Mouse (Mus musculus) stomach, embryonic 15.5 days (tissue): ENCODE measurements around the gene Ppm1m. TPM values are rescaled to one million over a fixed set of nuclear protein-coding genes. Genes with fewer than 3 reads are reported as not detected.

ENCODE experiments used
- ATAC-seq: fragments of 200-750 bp; cut with Nextera tagmentation; 2 replicates; pipeline ENCODE4 v1.8.0; 2017; ENCODE audit warnings: low read depth, moderate number of reproducible peaks, moderate TSS enrichment; ENCODE audit not compliant: insufficient read depth, low FRiP score
- H3K27ac ChIP-seq: fragments of 300-500 bp; sonication (generic); 2 replicates; pipeline ENCODE4 v1.5.1; 2015; ENCODE audit warnings: mild to moderate bottlenecking, inconsistent platforms
- H3K27me3 ChIP-seq: fragments of 300-500 bp; sonication (generic); replicated peaks from 2 replicates; pipeline ENCODE4 v1.6.1; 2015; ENCODE audit warnings: inconsistent platforms
- H3K36me3 ChIP-seq: fragments of 300-500 bp; sonication (generic); 2 replicates; pipeline ENCODE4 v1.6.1; 2015; ENCODE audit warnings: inconsistent platforms
- H3K4me1 ChIP-seq: fragments of 300-500 bp; sonication (generic); 2 replicates; pipeline ENCODE4 v1.6.1; 2015; ENCODE audit warnings: inconsistent platforms
- H3K4me2 ChIP-seq: fragments of 300-500 bp; sonication (generic); 2 replicates; pipeline ENCODE4 v1.6.1; 2015; ENCODE audit warnings: mild to moderate bottlenecking, inconsistent platforms
- H3K4me3 ChIP-seq: fragments of 300-500 bp; sonication (generic); replicated peaks from 2 replicates; pipeline ENCODE4 v1.5.1; 2015; ENCODE audit warnings: inconsistent platforms
- H3K9ac ChIP-seq: fragments of 300-500 bp; sonication (generic); 2 replicates; pipeline ENCODE4 v1.6.1; 2015; ENCODE audit warnings: inconsistent platforms
- H3K9me3 ChIP-seq: fragments of 300-500 bp; sonication (generic); 2 replicates; pipeline ENCODE4 v1.6.1; 2016; ENCODE audit warnings: inconsistent platforms
- WGBS: fragments of 180-500 bp; shearing (Covaris S2); methylation state at CpG from one replicate; pipeline ENCODE4 v1.1.7; 2015; 5-methylcytosine and 5-hydroxymethylcytosine counted together
- polyA plus RNA-seq: library from polyadenylated mRNA; unstranded; fragments of >200 nt; fragmentation: Nextera tagmentation; extraction: Ambion mirVana; gene quantifications from 2 replicates; pipeline ENCODE4 v1.2.1, GENCODE M21; 2015

Ppm1m gene
- polyA plus RNA-seq, 1 experiment from 2014 or later = 42.0 TPM

DNA sequence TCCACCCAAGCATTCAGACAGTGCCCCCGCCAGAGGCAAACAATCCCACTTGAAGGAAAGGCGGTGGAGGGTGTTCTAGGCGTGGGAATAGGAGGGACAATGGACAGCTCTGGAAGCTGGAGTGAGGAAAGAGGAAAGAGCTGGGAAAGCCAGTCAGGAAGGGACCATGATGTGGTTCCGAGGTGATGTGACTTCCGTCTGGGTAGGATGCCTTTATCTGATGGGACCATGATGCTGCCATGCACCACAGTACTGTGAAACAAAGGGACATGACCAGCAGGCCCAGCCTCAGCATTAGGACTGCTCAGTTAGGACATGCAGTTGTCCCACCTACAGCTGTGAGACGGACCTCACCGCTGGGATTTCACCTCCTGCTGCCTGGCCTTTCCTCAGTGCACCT lies 31.7 kb upstream of the Ppm1m start:
- Histone ChIP-seq H3K27ac (no peak overlapping the region), H3K4me1 (peaks cover 7% of the 10 kb centered on the region), H3K4me2 (no peak overlapping the region), H3K9me3 (no peaks in the 10 kb centered on the region), H3K4me3 (no peak overlapping the region), H3K36me3 (peaks cover 30% of the 10 kb centered on the region), H3K9ac (no peak overlapping the region), H3K27me3 (no peaks in the 10 kb centered on the region)
- 78% methylated on average over 7 of the region's 7 CpGs for WGBS
- ATAC-seq = no peak

DNA sequence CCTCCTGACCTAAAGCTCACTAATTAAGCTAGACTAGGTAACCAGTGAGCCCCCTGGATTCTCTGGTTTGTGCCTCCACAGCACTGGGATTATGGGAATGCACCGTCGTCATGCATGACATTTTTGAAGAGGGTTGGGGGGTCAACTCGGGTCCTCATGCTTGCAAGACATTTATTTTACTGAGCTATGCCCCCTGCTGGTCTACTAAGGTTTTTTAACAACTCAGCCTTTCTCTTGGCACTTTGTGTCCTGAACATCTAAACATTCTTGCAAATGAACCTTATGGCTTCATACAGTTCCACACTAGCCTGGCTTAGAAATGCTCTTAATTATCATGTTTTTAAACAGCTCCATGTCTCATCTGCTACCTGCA lies 31.2 kb upstream of the Ppm1m start:
- Histone ChIP-seq H3K9me3 (no peaks in the 10 kb centered on the region), H3K9ac (no peak overlapping the region), H3K4me1 (peaks cover 12% of the 10 kb centered on the region), H3K4me3 (no peak overlapping the region), H3K27ac (peak overlapping the region; percentile 31; the same call in 1 of the 2 replicates), H3K4me2 (no peak overlapping the region), H3K27me3 (peaks cover 2% of the 10 kb centered on the region), H3K36me3 (peaks cover 28% of the 10 kb centered on the region)
- WGBS = 52% methylated on average over 3 of the region's 3 CpGs
- no peak for ATAC-seq

DNA sequence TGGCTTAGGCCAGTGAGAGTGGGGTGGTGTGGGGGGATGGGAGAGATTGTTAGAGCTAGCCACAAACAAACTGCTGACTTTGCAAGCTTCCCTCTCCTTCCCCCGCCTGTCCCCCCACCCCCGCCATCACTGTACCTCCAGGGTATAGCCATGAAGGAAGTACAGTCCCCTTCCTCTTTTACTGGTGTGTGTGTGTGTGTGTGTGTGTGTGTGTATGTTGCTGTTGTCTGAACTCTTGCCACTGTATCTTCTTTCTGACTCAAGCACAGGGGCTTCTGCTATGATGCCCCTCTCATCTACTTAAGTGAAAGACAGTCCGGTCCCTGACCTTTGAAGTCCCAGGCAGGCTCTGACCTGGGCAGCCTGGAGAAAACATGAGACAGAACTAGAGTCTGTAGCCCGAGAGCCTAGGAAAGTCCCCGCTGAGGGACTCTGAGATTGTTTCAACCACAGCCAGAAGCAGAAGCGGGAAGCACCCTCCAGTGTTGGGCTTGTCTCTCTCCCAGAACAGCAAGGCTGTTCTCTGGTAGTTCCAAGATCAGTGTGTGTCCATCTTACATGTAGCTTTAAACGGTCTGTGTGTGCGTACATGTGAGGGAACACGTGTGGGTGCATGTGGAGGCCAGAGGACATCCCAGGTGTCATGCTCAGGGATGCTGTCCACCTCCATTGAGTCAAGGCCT lies 30.6 kb upstream of the Ppm1m start:
- H3K27me3 ChIP-seq = peaks cover 6% of the 10 kb centered on the region
- 67% methylated on average over 9 of the region's 9 CpGs for WGBS

DNA sequence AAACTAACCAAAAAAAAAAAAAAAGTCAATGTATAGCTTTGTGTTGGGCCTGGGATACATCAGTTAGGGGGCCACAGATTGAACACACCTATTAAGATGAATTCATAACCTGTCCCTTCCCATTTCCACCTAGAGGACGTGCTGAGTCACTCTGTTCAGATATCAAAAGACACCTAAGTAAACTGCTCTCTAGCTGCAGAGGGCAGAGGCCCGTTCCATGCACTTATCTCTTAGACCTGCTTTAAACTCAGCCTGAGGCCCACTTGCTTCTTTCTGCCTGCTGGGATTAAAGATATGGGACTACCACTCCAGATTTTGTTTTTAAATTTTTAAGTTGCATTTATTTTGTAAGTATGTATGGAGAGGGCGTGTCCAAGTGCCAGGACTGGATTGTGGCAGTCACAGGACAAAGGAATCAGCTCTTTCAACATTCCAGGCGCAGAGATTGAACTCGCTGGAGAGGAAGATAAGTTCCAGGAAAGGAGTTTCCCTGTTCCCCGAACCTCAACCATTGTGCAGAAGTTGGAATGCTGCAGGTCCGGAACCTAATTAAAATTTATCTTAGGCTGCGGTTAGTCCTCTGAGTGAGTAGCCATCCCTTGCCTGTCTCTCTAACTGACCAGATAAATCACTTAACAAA lies 28.4 kb upstream of the Ppm1m start:
- Histone ChIP-seq H3K4me3 (no peak overlapping the region), H3K4me2 (no peak overlapping the region), H3K9me3 (no peaks in the 10 kb centered on the region), H3K9ac (no peak overlapping the region), H3K4me1 (peaks cover 17% of the 10 kb centered on the region), H3K27me3 (peaks cover 6% of the 10 kb centered on the region), H3K27ac (peak overlapping the region; percentile 8; the same call in 1 of the 2 replicates), H3K36me3 (peaks cover 2% of the 10 kb centered on the region; the same call in 1 of the 2 replicates)
- whole genome bisulfite sequencing = 56% methylated on average over 8 of the region's 8 CpGs
- no peak for ATAC-seq

More for the DNA sequence above, 30.6 kb upstream of the Ppm1m start:
- Histone ChIP-seq H3K4me3 (no peak overlapping the region), H3K9ac (no peak overlapping the region), H3K4me2 (no peak overlapping the region), H3K4me1 (peaks cover 17% of the 10 kb centered on the region), H3K36me3 (peaks cover 23% of the 10 kb centered on the region), H3K27ac (peak overlapping the region; percentile 31; the same call in 1 of the 2 replicates), H3K9me3 (no peaks in the 10 kb centered on the region)
- ATAC-seq = no peak

DNA sequence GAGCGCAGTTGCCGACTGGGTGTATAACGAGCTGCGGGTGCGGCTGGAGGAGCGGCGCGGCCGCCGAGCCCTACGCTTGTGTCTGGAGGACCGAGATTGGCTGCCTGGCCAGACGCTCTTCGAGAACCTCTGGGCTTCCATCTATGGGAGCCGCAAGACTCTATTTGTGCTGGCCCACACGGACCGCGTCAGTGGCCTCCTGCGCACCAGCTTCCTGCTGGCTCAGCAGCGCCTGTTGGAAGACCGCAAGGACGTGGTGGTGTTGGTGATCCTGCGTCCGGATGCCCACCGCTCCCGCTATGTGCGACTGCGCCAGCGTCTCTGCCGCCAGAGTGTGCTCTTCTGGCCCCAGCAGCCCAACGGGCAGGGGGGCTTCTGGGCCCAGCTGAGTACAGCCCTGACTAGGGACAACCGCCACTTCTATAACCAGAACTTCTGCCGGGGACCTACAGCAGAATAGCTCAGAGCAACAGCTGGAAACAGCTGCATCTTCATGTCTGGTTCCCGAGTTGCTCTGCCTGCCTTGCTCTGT lies 26.7 kb upstream of the Ppm1m start:
- ATAC-seq = peak; percentile 44; the same call in 1 of the 2 replicates

DNA sequence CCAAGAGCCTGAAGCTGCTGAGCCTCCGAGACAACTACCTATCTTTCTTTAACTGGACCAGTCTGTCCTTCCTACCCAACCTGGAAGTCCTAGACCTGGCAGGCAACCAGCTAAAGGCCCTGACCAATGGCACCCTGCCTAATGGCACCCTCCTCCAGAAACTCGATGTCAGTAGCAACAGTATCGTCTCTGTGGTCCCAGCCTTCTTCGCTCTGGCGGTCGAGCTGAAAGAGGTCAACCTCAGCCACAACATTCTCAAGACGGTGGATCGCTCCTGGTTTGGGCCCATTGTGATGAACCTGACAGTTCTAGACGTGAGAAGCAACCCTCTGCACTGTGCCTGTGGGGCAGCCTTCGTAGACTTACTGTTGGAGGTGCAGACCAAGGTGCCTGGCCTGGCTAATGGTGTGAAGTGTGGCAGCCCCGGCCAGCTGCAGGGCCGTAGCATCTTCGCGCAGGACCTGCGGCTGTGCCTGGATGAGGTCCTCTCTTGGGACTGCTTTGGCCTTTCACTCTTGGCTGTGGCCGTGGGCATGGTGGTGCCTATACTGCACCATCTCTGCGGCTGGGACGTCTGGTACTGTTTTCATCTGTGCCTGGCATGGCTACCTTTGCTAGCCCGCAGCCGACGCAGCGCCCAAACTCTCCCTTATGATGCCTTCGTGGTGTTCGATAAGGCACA lies 26.1 kb upstream of the Ppm1m start:
- WGBS = 61% methylated on average over 24 of the region's 24 CpGs

More for the DNA sequence above, 26.7 kb upstream of the Ppm1m start:
- Histone ChIP-seq H3K9me3 (no peaks in the 10 kb centered on the region), H3K27ac (peak overlapping the region; percentile 84), H3K9ac (peak overlapping the region; percentile 44; the same call in 1 of the 2 replicates), H3K4me1 (peaks cover 16% of the 10 kb centered on the region), H3K36me3 (no peaks in the 10 kb centered on the region), H3K27me3 (peaks cover 6% of the 10 kb centered on the region), H3K4me2 (peak overlapping the region; percentile 79), H3K4me3 (peak overlapping the region; percentile 37)
- 6% methylated on average over 34 of the region's 34 CpGs for WGBS

DNA sequence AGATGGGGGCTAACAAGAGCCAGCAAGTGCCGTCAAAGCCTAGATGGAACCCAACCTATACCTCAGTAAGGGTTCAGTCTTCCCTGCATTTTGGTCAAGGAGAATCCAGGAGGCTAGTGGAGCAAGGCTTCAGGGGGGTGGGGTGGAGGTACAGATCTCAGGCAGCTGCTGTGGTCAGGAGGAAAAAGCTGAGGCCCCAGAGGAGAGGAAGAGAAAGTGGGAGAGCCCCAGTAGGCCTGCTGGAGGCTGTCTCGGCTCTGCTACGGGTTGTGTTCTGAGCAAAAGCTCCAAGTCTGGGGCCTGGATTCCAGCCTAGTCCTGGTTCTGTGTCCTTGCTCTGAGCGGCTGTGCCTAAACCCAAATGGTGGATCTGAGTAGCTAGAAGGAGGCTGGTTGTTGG lies 23.4 kb upstream of the Ppm1m start:
- H3K9ac ChIP-seq = no peak overlapping the region
- H3K27ac ChIP-seq = peak overlapping the region; percentile 21; the same call in 1 of the 2 replicates
- H3K4me1 ChIP-seq = peaks cover 13% of the 10 kb centered on the region
- 79% methylated on average over 4 of the region's 4 CpGs for WGBS
- no peak overlapping the region for H3K4me2 ChIP-seq
- H3K27me3 ChIP-seq = peaks cover 6% of the 10 kb centered on the region
- H3K9me3 ChIP-seq = no peaks in the 10 kb centered on the region
- no peak overlapping the region for H3K4me3 ChIP-seq
- ATAC-seq = no peak
- H3K36me3 ChIP-seq = no peaks in the 10 kb centered on the region

More for the DNA sequence above, 26.1 kb upstream of the Ppm1m start:
- Histone ChIP-seq H3K4me1 (peaks cover 13% of the 10 kb centered on the region), H3K4me3 (peak overlapping the region; percentile 37), H3K9ac (peak overlapping the region; percentile 44; the same call in 1 of the 2 replicates), H3K9me3 (no peaks in the 10 kb centered on the region), H3K36me3 (no peaks in the 10 kb centered on the region), H3K27me3 (peaks cover 6% of the 10 kb centered on the region), H3K27ac (peak overlapping the region; percentile 84), H3K4me2 (peak overlapping the region; percentile 79)
- ATAC-seq = no peak

DNA sequence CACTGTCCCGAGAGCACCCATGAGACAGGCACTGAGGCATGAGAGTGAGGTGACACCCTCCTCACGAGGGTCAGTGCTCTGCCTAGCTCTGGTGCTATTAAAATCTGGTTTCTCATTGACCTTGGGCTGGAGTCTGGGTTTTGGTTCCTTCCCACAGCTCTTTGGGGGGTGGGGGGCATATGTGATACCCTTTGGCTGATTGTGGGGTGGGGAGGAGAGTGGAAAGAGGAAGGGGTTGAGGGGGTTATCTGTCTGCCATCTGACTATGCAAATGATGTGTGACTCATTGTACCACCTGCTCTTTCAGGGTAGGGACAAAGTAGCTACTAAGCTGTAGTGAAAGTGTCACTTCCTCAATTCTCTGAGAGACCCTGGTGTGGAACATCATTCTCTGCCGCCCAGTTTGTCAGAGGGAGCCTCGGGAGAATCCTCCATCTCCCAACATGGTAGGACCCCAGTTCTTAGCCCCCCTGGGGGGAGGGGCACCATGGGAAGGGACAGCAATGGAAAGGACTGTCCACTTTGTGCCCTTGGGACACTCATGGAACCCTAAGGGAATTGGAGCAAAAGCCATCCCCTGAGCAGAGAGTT lies 22.8 kb upstream of the Ppm1m start, which contains the start of gene Tlr9:
Gene Tlr9 (plus strand): TSS at position 338 of the 591 bp plus-strand sequence.
- Histone ChIP-seq H3K4me1 (peaks cover 13% of the 10 kb centered on the region), H3K9me3 (no peaks in the 10 kb centered on the region), H3K9ac (no peak within 1 kb of the TSS), H3K27me3 (peaks cover 6% of the 10 kb centered on the region), H3K4me3 (no peak within 1 kb of the TSS), H3K27ac (peak within 1 kb of the TSS; percentile 21; the same call in 1 of the 2 replicates), H3K36me3 (no peaks in the 10 kb centered on the region), H3K4me2 (no peak within 1 kb of the TSS)
- WGBS = 57% methylated on average over 4 of the region's 4 CpGs
- ATAC-seq = no peak

DNA sequence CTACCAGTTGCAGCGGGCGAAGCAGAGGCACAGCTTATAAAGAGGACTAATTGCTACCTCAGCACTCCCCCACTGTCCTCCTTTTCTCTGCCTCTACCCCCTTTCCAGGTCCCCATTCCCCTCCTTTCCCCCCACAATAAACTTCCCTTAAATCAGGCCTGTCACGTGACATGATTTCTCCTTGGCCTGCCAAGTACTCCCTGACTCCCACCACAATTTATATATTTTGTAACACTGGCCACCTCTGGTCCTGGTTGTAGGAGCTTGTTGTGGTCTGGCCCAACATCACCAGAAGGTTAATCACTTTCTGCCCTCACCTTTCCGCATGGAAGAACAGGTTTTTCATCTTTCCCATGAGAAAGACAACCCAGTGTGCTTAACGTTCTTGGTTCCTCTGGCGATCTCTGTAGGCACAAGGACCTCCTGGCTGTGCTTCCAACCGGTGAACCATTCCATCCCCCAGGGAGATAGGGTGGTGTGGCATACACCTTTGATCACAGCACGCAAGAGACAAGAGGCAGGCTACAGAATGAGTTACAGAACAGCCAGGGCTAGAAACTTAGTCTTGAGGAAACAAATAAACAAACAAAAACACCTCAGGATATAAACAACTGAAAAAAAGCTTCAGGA lies 21.5 kb upstream of the Ppm1m start:
- 59% methylated on average over 8 of the region's 8 CpGs for WGBS
- peaks cover 6% of the 10 kb centered on the region for H3K27me3 ChIP-seq
- no peak for ATAC-seq
- H3K27ac ChIP-seq = no peak overlapping the region
- no peaks in the 10 kb centered on the region for H3K36me3 ChIP-seq
- no peaks in the 10 kb centered on the region for H3K9me3 ChIP-seq
- H3K4me2 ChIP-seq = no peak overlapping the region
- H3K4me3 ChIP-seq = no peak overlapping the region
- peaks cover 8% of the 10 kb centered on the region for H3K4me1 ChIP-seq
- no peak overlapping the region for H3K9ac ChIP-seq

DNA sequence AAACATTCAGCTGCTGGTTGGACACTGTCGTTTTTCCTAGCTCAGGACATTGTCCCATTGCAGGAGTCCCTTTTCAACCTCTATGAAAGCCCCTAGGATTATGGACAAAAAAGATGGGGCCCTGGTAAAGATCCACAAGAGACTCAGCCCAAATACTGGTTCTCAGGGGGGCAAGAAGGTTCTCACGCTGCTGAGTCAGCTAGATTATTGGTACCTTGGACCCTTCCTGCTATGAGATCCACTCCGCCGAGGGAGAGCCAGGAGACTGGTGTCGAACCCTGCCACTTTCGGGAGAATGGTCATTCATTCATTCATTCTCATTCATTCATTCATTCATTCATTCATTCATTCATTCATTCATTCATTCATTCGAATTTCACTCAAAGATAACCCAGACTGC lies 17.4 kb upstream of the Ppm1m start:
- no peak for ATAC-seq
- Histone ChIP-seq H3K27me3 (no peaks in the 10 kb centered on the region), H3K4me2 (no peak overlapping the region), H3K9ac (no peak overlapping the region), H3K9me3 (no peaks in the 10 kb centered on the region), H3K4me1 (peaks cover 4% of the 10 kb centered on the region), H3K4me3 (no peak overlapping the region), H3K36me3 (peaks cover 11% of the 10 kb centered on the region), H3K27ac (no peak overlapping the region)
- WGBS = 88% methylated on average over 7 of the region's 7 CpGs
